Mouse (Mus musculus): ENCODE results near the gene Ptchd4. TPM values are rescaled to one million over a fixed set of nuclear protein-coding genes. Genes with fewer than 3 reads are reported as not detected.

Gene Ptchd4
- total and polyA plus RNA-seq, 3 experiments = not detected

GRCm38 (mm10) chr17:42364716-42365115 is 49.0 kb downstream of the Ptchd4 start:
- H3K4me3 ChIP-seq (ENCODE audit: control insufficient read depth in 1 of 2, insufficient read depth in 1 of 2, low read depth in 2 of 2, low read length in 2 of 2) = no peak overlapping the region
- no peak overlapping the region for H3K27ac ChIP-seq (ENCODE audit: control insufficient read depth, low read depth, low read length)
- H3K36me3 ChIP-seq (ENCODE audit: control insufficient read depth in 1 of 2, insufficient read depth in 2 of 2, low read length in 2 of 2) = no peaks in the 10 kb centered on the region
- no peak overlapping the region for H3K9ac ChIP-seq (ENCODE audit: control insufficient read depth, low read depth, low read length, poor library complexity, severe bottlenecking)
- TF ChIP-seq GABPA (IDR thresholded peaks at IDR 0.05; ENCODE audit: low read depth, low read length) = no peak
- no peak for TF ChIP-seq JUND (IDR thresholded peaks at IDR 0.05; ENCODE audit: low read depth, low read length)
- no peak for TF ChIP-seq ELF1 (IDR thresholded peaks at IDR 0.05; ENCODE audit: low read depth, low read length)
- no peak for TF ChIP-seq TBP (IDR thresholded peaks at IDR 0.05; ENCODE audit: low read depth, low read length)
- TF ChIP-seq CTCF (IDR thresholded peaks at IDR 0.05 in 2 of 3, conservative IDR thresholded peaks at IDR 0.05 in 1 of 3; ENCODE audit: control insufficient read depth in 1 of 3, insufficient read depth in 1 of 3, low read depth in 2 of 3, low read length in 3 of 3, poor library complexity in 1 of 3, severe bottlenecking in 1 of 3) = no peak
- TF ChIP-seq TCF12 (IDR thresholded peaks at IDR 0.05; ENCODE audit: low read depth, low read length) = no peak
- TF ChIP-seq SIN3A (IDR thresholded peaks at IDR 0.05; ENCODE audit: low read length) = no peak
- TF ChIP-seq MAX (IDR thresholded peaks at IDR 0.05; ENCODE audit: low read length) = no peak
- no peak for TF ChIP-seq UBTF (IDR thresholded peaks at IDR 0.05; ENCODE audit: borderline replicate concordance, insufficient read depth, low read depth, low read length)
- TF ChIP-seq POLR2AphosphoS5 (IDR thresholded peaks at IDR 0.05; ENCODE audit: borderline replicate concordance, low read depth, low read length) = no peak
- TF ChIP-seq ZC3H11A (IDR thresholded peaks at IDR 0.05; ENCODE audit: low read depth, low read length) = no peak
- TF ChIP-seq ZKSCAN1 (IDR thresholded peaks at IDR 0.05; ENCODE audit: low read depth, low read length) = no peak
- no peak for TF ChIP-seq RCOR1 (IDR thresholded peaks at IDR 0.05; ENCODE audit: low read depth, low read length)
- no peak for TF ChIP-seq NRF1 (IDR thresholded peaks at IDR 0.05; ENCODE audit: insufficient read depth, low read depth, low read length, poor library complexity, severe bottlenecking)
- H3K27me3 ChIP-seq (ENCODE audit: control insufficient read depth in 1 of 2, insufficient read depth in 2 of 2, low read length in 2 of 2) = no peaks in the 10 kb centered on the region
- DNase-seq (ENCODE audit: low read depth, low spot score) = no peak
- no peaks in the 10 kb centered on the region for H3K4me1 ChIP-seq (ENCODE audit: control insufficient read depth in 1 of 2, insufficient read depth in 2 of 2, low read length in 2 of 2)
- no peaks in the 10 kb centered on the region for H3K9me3 ChIP-seq (replicated peaks; ENCODE audit: insufficient read depth, low read length)
- no peaks in the 10 kb centered on the region for H3K79me2 ChIP-seq (ENCODE audit: control insufficient read depth, insufficient read depth, low read length, poor library complexity)

GRCm38 (mm10) chr17:42374881-42375280 is 59.1 kb downstream of the Ptchd4 start:
- TF ChIP-seq SMC3 (IDR thresholded peaks at IDR 0.05; ENCODE audit: low read depth, low read length) = no peak
- no peak for TF ChIP-seq POLR2A (IDR thresholded peaks at IDR 0.05; ENCODE audit: control insufficient read depth in 1 of 2, insufficient read depth in 1 of 2, low read depth in 1 of 2, low read length in 2 of 2, poor library complexity in 1 of 2)
- TF ChIP-seq ZNF384 (IDR thresholded peaks at IDR 0.05; ENCODE audit: low read depth, low read length) = no peak
- TF ChIP-seq MYC (IDR thresholded peaks at IDR 0.05; ENCODE audit: low read depth, low read length) = no peak
- no peak for TF ChIP-seq TBP (IDR thresholded peaks at IDR 0.05; ENCODE audit: low read depth, low read length)
- TF ChIP-seq ZKSCAN1 (IDR thresholded peaks at IDR 0.05; ENCODE audit: low read depth, low read length) = no peak
- TF ChIP-seq CHD2 (IDR thresholded peaks at IDR 0.05; ENCODE audit: low read length) = no peak
- TF ChIP-seq MAX (IDR thresholded peaks at IDR 0.05; ENCODE audit: low read length) = no peak
- TF ChIP-seq USF1 (IDR thresholded peaks at IDR 0.05; ENCODE audit: low read depth, low read length) = no peak
- no peak for TF ChIP-seq ZMIZ1 (IDR thresholded peaks at IDR 0.05; ENCODE audit: low read depth, low read length)
- no peak for TF ChIP-seq USF2 (IDR thresholded peaks at IDR 0.05; ENCODE audit: borderline replicate concordance in 1 of 2, insufficient read depth in 1 of 2, low read depth in 1 of 2, low read length in 2 of 2)
- TF ChIP-seq NRF1 (IDR thresholded peaks at IDR 0.05; ENCODE audit: insufficient read depth, low read depth, low read length, poor library complexity, severe bottlenecking) = no peak
- no peak for TF ChIP-seq POLR2AphosphoS2 (IDR thresholded peaks at IDR 0.05; ENCODE audit: low read length)
- TF ChIP-seq TAL1 (IDR thresholded peaks at IDR 0.05; ENCODE audit: low read length) = no peak
- no peak for TF ChIP-seq JUND (IDR thresholded peaks at IDR 0.05; ENCODE audit: low read depth, low read length)
- TF ChIP-seq ZC3H11A (IDR thresholded peaks at IDR 0.05; ENCODE audit: low read depth, low read length) = no peak
- TF ChIP-seq MYB (IDR thresholded peaks at IDR 0.05; ENCODE audit: low read depth, low read length) = no peak
- TF ChIP-seq HCFC1 (IDR thresholded peaks at IDR 0.05; ENCODE audit: low read depth, low read length) = no peak
- no peak for TF ChIP-seq TCF12 (IDR thresholded peaks at IDR 0.05; ENCODE audit: low read depth, low read length)
- Histone ChIP-seq H3K27ac (ENCODE audit: control insufficient read depth, low read depth, low read length) (no peak overlapping the region), H3K4me3 (ENCODE audit: control insufficient read depth in 1 of 2, insufficient read depth in 1 of 2, low read depth in 2 of 2, low read length in 2 of 2) (no peak overlapping the region), H3K27me3 (ENCODE audit: control insufficient read depth in 1 of 2, insufficient read depth in 2 of 2, low read length in 2 of 2) (no peaks in the 10 kb centered on the region), H3K79me2 (ENCODE audit: control insufficient read depth, insufficient read depth, low read length, poor library complexity) (no peaks in the 10 kb centered on the region), H3K9me3 (replicated peaks; ENCODE audit: insufficient read depth, low read length) (no peaks in the 10 kb centered on the region), H3K9ac (ENCODE audit: control insufficient read depth, low read depth, low read length, poor library complexity, severe bottlenecking) (no peak overlapping the region), H3K36me3 (ENCODE audit: control insufficient read depth in 1 of 2, insufficient read depth in 2 of 2, low read length in 2 of 2) (no peaks in the 10 kb centered on the region), H3K4me1 (ENCODE audit: control insufficient read depth in 1 of 2, insufficient read depth in 2 of 2, low read length in 2 of 2) (no peaks in the 10 kb centered on the region)
- DNase-seq (ENCODE audit: low read depth, low spot score) = no peak
